Comparison of ENCODE assay signal across 14 mouse cellular contexts in genomic region chr16:62322809-62323208, GRCm38 (mm10).
A peak's percentile ranks its signal among the peaks of the same experiment; 100 is the strongest.
DNase-seq lines count a peak whose midpoint lies in the region; ATAC-seq lines count a peak whose summit lies in the region.
"Had no signal": no experiment of that assay in that cellular context is flagged by ENCODE, and none has a peak within 500 bp of the region (broad histone marks: within the 10 kb centered on the region; RNA-seq: fewer than 3 reads in every experiment).

No protein-coding gene starts in this region.

- WGBS in hindbrain, embryonic 11.5 days: 77% methylated on average over 1 of the region's 1 CpGs
- WGBS in hindbrain, embryonic 16.5 days: 79% methylated on average over 1 of the region's 1 CpGs
- 76% methylated on average over 1 of the region's 1 CpGs for WGBS in midbrain, embryonic 11.5 days
- WGBS in midbrain, embryonic 16.5 days: 86% methylated on average over 1 of the region's 1 CpGs

- no peak overlapping the region for H3K27ac ChIP-seq in hindbrain, embryonic 11.5 days (ENCODE audit: low read depth, low read length)
- H3K27ac ChIP-seq in hindbrain, embryonic 16.5 days (ENCODE audit: low read depth, low read length): no peak overlapping the region
- no peak overlapping the region for H3K27ac ChIP-seq in midbrain, embryonic 11.5 days (ENCODE audit: low read depth, low read length)
- H3K27ac ChIP-seq in midbrain, embryonic 16.5 days (ENCODE audit: low read length): no peak overlapping the region
- H3K27ac ChIP-seq: hindbrain, embryonic 10.5 days had no signal

- no peaks in the 10 kb centered on the region for H3K36me3 ChIP-seq in hindbrain, embryonic 11.5 days (ENCODE audit: control insufficient read depth, insufficient read depth, low read length)
- H3K36me3 ChIP-seq in hindbrain, embryonic 16.5 days (ENCODE audit: control insufficient read depth, insufficient read depth, low read length): no peaks in the 10 kb centered on the region
- no peaks in the 10 kb centered on the region for H3K36me3 ChIP-seq in midbrain, embryonic 11.5 days (ENCODE audit: control insufficient read depth, insufficient read depth, low read length)
- H3K36me3 ChIP-seq in midbrain, embryonic 16.5 days (ENCODE audit: control insufficient read depth, insufficient read depth, low read length): no peaks in the 10 kb centered on the region
- H3K36me3 ChIP-seq: hindbrain, embryonic 10.5 days had no signal

- H3K9me3 ChIP-seq in hindbrain, embryonic 11.5 days (ENCODE audit: control insufficient read depth, low read length): no peaks in the 10 kb centered on the region
- no peaks in the 10 kb centered on the region for H3K9me3 ChIP-seq in hindbrain, embryonic 16.5 days (ENCODE audit: control insufficient read depth, low read length)
- H3K9me3 ChIP-seq in midbrain, embryonic 11.5 days (ENCODE audit: control insufficient read depth, low read length): no peaks in the 10 kb centered on the region
- H3K9me3 ChIP-seq in midbrain, embryonic 16.5 days (replicated peaks; ENCODE audit: control insufficient read depth, low read length, poor library complexity, severe bottlenecking): no peaks in the 10 kb centered on the region
- H3K9me3 ChIP-seq: hindbrain, embryonic 10.5 days had no signal

- DNase-seq in hindbrain, embryonic 11.5 days (ENCODE audit: low spot score): peak; percentile 5
- no peak for DNase-seq in midbrain, embryonic 11.5 days (ENCODE audit: low spot score, missing footprints)
- peak; percentile 2 for DNase-seq in ZHBTc4 (ENCODE audit: low read depth, low spot score)
- peak; percentile 3 for DNase-seq in retina, adult 2 months (ENCODE audit: low read depth, low spot score)
- DNase-seq in heart, postnatal 10 days: no peak
- DNase-seq: adrenal gland, postnatal 25 days; cerebellum, adult 9-10 months; heart, adult 11 months; liver; lung, postnatal 14 days had no signal

- no peak overlapping the region for H3K4me2 ChIP-seq in hindbrain, embryonic 11.5 days (replicated peaks; ENCODE audit: low read depth, low read length)
- H3K4me2 ChIP-seq in hindbrain, embryonic 16.5 days (ENCODE audit: low read length): no peak overlapping the region
- no peak overlapping the region for H3K4me2 ChIP-seq in midbrain, embryonic 11.5 days
- H3K4me2 ChIP-seq in midbrain, embryonic 16.5 days (ENCODE audit: low read length): no peak overlapping the region

- intact Hi-C loops in heart, postnatal 10 days (cut with DNase I): no loop called here

- no peak for ATAC-seq in hindbrain, embryonic 11.5 days (ENCODE audit: low FRiP score)
- ATAC-seq in hindbrain, embryonic 16.5 days: no peak
- 0 out of 2 replicates have a peak, but pooled peaks have one; percentile 33 for ATAC-seq in midbrain, embryonic 11.5 days (ENCODE audit: low FRiP score)
- ATAC-seq in midbrain, embryonic 16.5 days: no peak

- H3K4me1 ChIP-seq in hindbrain, embryonic 11.5 days (replicated peaks; ENCODE audit: control insufficient read depth, insufficient read depth, low read length): no peaks in the 10 kb centered on the region
- H3K4me1 ChIP-seq in hindbrain, embryonic 16.5 days (ENCODE audit: control insufficient read depth, insufficient read depth, low read depth, low read length): no peaks in the 10 kb centered on the region
- H3K4me1 ChIP-seq in midbrain, embryonic 11.5 days (ENCODE audit: control insufficient read depth, insufficient read depth, low read length): no peaks in the 10 kb centered on the region
- 0 out of 2 replicates have a peak, but pooled peaks cover 2% of the 10 kb centered on the region for H3K4me1 ChIP-seq in midbrain, embryonic 16.5 days (ENCODE audit: control insufficient read depth, insufficient read depth, low read length)
- H3K4me1 ChIP-seq: hindbrain, embryonic 10.5 days had no signal

- H3K4me3 ChIP-seq in hindbrain, embryonic 11.5 days (ENCODE audit: low read depth, low read length): no peak overlapping the region
- H3K4me3 ChIP-seq in hindbrain, embryonic 16.5 days (ENCODE audit: low read length): no peak overlapping the region
- no peak overlapping the region for H3K4me3 ChIP-seq in midbrain, embryonic 11.5 days (ENCODE audit: low read depth, low read length)
- no peak overlapping the region for H3K4me3 ChIP-seq in midbrain, embryonic 16.5 days (ENCODE audit: low read depth, low read length)
- H3K4me3 ChIP-seq: erythroblast, embryonic 14.5 days; hindbrain, embryonic 10.5 days had no signal

- no peak overlapping the region for H3K9ac ChIP-seq in hindbrain, embryonic 11.5 days (ENCODE audit: low read depth, low read length)
- no peak overlapping the region for H3K9ac ChIP-seq in hindbrain, embryonic 16.5 days (ENCODE audit: low read depth, low read length)
- H3K9ac ChIP-seq in midbrain, embryonic 11.5 days (ENCODE audit: low read length): no peak overlapping the region
- no peak overlapping the region for H3K9ac ChIP-seq in midbrain, embryonic 16.5 days (ENCODE audit: low read depth, low read length)

- H3K27me3 ChIP-seq in hindbrain, embryonic 11.5 days (ENCODE audit: control insufficient read depth, insufficient read depth, low read length): no peaks in the 10 kb centered on the region
- H3K27me3 ChIP-seq in hindbrain, embryonic 16.5 days (replicated peaks; ENCODE audit: control insufficient read depth, insufficient read depth, low read length): no peaks in the 10 kb centered on the region
- no peaks in the 10 kb centered on the region for H3K27me3 ChIP-seq in midbrain, embryonic 11.5 days (ENCODE audit: control insufficient read depth, insufficient read depth, low read length)
- no peaks in the 10 kb centered on the region for H3K27me3 ChIP-seq in midbrain, embryonic 16.5 days (ENCODE audit: control insufficient read depth, insufficient read depth, low read depth, low read length)

Comparison
In these comparisons a context has a peak if more than half of its experiments do, and no peak if none do; other contexts are left out.
1. DNase-seq: peak in hindbrain, embryonic 11.5 days (single experiment), ZHBTc4 (single experiment) and retina, adult 2 months (single experiment); none in midbrain, embryonic 11.5 days (single experiment) and heart, postnatal 10 days (0 of 2).